Mouse (Mus musculus): Measurements from ENCODE around the gene Atxn2. TPM values are rescaled to one million over a fixed set of nuclear protein-coding genes. Genes with fewer than 3 reads are reported as not detected.
"Not testable (repeated sequence)": the region's sequence is repeated elsewhere in the genome, so short reads cannot be mapped to it uniquely, and the experiment has no call there.

Gene Atxn2
- total RNA-seq, 4 experiments from 2014 or later: 143 to 153 (median 147) TPM

GRCm38 (mm10) chr5:121834991-121835747 lies 124.0 kb downstream of the Atxn2 start:
- DNase-seq (ENCODE audit: low spot score): no peak

GRCm38 (mm10) chr5:121835949-121836691 lies 125.0 kb downstream of the Atxn2 start:
- peak; percentile 85 for DNase-seq (ENCODE audit: low spot score)

DNA sequence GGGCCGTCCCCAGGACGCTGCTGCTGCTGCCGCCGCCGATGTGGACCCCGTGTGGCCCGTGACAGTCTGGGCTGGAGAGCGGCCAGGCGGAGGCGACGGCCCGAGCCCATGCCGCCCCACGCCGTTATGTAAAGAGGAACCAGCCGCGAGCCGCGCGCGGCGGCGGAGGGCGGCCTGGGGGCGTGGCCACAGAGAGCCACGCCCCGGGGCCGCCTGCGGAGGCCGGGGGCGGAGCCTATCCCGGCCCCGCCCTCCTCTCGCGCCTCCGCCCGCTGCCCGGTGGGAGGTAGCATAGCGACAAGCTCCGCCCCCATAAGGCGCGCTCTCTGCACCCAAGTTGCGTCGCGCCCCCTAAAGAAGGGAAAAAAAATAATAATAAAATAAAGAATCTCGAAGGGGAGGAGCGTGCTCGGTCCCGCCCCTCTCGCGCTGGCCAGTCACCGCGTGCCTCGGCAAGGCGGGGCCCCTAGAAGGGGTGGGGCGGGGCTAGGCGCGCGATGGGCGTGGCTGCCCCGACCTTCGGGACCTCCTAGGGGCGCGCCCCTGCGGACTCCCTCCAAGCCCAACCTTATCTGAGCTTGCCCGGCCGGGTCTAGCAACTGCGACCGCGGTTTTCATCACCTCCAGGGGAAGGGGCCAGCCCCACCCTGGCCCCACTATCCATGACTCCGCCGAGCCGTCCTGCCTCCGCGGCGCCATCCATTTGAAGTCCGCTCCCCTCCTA lies 125.7 kb downstream of the Atxn2 start:
- peak; percentile 92 for DNase-seq (ENCODE audit: low spot score)

GRCm38 (mm10) chr5:121837441-121838340 lies 126.6 kb downstream of the Atxn2 start, which contains the start of gene Sh2b3:
Sh2b3 (minus strand) TSS chr5:121837646.
- no peak for DNase-seq (ENCODE audit: low spot score)

GRCm38 (mm10) chr5:121838341-121839127 lies 127.4 kb downstream of the Atxn2 start:
- peak; percentile 83 for DNase-seq (ENCODE audit: low spot score)

GRCm38 (mm10) chr5:121839128-121839473 lies 128.0 kb downstream of the Atxn2 start:
- DNase-seq (ENCODE audit: low spot score): no peak

GRCm38 (mm10) chr5:121841516-121841915 lies 130.4 kb downstream of the Atxn2 start:
- no peak for DNase-seq (ENCODE audit: low spot score)

DNA sequence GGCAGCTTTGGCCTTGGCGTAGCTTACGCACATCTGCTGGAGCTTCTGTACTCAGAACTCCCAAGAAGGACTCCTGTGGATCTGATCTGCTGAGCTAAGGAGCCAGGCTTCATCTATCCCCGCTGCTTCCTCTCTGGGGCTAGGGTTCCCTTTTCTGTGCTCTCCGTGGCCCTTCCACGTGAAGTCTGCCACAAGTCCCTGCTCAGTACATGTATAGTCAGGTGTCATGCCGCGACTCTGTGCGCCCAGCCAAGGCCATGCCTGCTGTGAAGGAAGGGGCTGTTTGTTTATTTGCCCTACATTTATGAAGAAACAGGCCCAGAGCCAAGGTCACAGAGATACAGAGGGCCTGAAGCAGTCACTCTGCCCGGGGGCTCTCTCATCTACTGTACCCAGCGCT lies 130.8 kb downstream of the Atxn2 start:
- DNase-seq (ENCODE audit: low spot score): no peak

GRCm38 (mm10) chr5:121842665-121843118 lies 131.6 kb downstream of the Atxn2 start:
- peak; percentile 85 for DNase-seq (ENCODE audit: low spot score)

DNA sequence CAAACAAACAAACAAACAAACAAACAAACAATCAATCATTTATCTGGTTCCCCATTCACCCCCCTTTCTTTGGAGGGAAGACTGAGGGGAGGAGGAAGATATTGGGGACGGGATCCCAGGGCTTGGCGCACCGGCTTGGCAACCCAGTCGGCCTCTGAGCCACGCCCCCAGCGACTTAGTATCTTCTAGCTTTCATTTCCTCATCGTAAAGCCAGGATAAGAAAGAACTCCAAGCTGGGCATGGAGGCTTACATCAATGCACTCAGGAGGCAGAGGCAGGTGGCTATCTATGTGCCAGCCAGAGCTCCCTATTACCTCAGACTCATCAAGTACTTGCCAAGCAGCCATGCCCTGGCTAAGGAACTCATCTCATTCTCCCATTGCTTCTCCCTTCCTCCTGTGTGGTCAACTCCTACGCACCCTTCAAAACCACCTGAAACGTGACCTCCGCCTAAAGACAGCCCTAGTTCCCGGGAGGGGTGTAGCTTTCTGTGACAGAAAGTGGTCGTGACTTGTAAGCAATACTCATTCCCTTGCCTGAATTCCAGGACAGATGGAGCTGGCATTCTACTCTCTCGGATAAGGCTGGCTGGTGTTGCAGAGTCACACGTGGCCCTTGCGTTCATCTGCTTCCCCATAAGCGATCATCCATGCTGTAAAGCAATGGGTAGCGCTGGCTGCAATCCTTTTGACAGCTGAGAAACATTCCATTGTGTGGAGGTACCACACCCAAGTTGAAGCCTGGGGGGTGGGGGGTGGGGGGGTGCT lies 132.2 kb downstream of the Atxn2 start:
- DNase-seq (ENCODE audit: low spot score): no peak

- no peak for DNase-seq (ENCODE audit: low spot score)
These were observed 134.2 kb downstream of the Atxn2 start for GRCm38 (mm10) chr5:121845361-121845760.

DNA sequence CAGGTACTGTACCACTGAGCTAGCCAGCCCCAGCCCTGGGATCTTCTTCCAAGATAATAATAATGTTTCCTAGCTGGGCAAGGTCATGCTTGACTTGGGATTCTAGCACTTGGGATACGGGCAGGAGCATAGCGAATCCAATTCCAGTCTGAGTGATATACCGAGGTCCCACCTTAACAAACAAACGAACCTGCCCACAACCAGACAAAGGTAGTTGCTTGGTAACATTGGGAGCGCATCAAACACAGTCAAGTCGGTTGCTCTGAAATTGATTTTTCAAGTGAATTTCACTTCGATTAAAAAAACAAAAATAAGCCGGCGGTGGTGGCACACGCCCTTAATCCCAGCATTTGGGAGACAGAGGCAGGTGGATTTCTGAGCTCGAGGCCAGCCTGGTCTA lies 135.2 kb downstream of the Atxn2 start:
- no peak for DNase-seq (ENCODE audit: low spot score)

DNA sequence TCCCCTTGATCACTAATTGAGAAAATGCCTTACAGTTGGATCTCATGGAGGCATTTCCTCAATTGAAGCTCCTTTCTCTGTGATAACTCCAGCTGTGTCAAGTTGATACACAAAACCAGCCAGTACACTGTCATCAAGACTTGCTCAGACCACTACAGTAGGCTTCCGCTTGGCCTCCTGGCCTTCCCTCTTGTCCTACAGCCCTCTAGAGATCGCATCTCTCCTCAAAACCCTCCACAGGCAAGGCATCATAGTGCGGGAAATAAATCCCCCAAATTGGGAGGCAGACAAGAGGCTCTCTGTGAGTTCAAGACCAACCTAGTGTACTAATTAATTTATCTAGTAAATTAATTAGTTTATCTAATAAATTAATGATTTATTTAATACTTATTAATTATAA lies 136.1 kb downstream of the Atxn2 start:
- DNase-seq (ENCODE audit: low spot score): not testable (repeated sequence)

DNA sequence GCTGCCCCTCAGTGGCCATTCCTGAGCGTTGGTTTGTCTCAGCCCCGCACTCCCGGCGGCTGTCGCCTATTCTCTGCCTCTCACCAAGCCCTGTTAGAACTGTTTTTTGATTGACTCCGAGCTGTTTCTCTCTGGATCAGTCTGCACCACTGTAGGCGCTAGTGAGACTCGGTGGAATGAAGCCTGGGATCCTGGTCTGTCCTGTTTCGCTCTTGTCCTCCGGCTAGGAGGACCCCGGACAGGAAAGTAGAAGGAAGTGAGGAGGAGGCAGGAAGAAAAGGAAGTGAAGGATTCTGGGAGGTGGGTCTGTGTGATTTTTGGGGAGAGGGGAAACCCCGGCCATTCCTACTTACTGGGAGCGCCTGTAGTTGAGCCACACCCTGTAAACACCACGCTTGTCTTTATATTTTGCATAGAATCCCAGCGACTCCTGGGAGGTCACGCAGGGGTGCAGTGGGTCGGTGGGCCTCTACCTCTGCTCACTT lies 136.9 kb downstream of the Atxn2 start:
- DNase-seq (ENCODE audit: low spot score): no peak

- peak; percentile 94 for DNase-seq (ENCODE audit: low spot score)
These were observed 137.6 kb downstream of the Atxn2 start, which contains the start of gene Pheta1 for GRCm38 (mm10) chr5:121848743-121849142. Pheta1 (plus strand) TSS chr5:121848984.

DNA sequence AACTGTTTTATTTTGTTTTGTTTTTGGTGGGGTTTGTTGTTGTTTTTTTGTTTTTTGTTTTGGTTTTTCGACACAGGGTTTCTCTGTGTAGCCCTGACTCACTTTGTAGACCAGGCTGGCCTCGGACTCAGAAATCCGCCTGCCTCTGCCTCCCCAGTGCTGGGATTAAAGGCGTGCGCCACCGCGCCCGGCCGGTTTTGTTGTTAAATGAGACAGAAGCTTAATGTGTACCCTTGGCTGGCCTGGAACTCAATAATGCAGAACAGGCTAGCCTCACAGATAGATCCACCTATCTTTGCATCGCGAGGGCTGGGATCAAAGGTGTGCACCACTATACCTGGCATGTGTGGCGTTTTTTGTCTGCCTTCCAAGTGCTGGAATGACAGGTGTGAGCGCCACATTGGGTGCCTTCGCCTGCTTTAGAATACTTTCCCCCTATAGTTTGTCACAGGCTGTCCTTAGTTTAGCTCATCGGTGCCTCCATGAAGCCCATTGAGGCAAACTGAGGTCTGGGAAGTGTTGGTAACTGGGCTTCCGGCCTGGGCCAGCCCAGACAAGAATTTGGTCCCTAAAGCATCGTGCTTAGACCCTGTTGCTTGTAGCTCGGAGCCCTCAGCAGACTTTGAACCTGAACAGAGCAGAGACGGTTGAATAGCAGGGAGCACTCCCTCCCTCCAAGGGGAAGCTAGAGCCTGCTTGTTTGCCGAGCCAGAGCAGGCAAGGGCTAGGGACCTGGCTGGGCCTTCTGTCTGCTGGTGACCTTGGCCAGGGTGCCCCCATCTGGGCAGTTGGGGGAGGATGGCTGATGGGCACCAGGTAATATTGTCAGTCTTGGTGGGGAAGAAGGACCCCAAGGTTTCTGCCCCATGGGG lies 138.6 kb downstream of the Atxn2 start:
- DNase-seq (ENCODE audit: low spot score): no peak

GRCm38 (mm10) chr5:121853368-121854051 lies 142.4 kb downstream of the Atxn2 start:
- no peak for DNase-seq (ENCODE audit: low spot score)

- DNase-seq (ENCODE audit: low spot score): no peak
These were observed 143.6 kb downstream of the Atxn2 start for GRCm38 (mm10) chr5:121854768-121855167.

Measured in heart, adult 8-10 months (tissue).